Mouse (Mus musculus): ENCODE measurements around the gene Ttyh3. TPM values are rescaled to one million over a fixed set of nuclear protein-coding genes. Genes with fewer than 3 reads are reported as not detected.
A peak's percentile ranks its signal among the peaks of the same experiment; 100 is the strongest.

The Ttyh3 gene
- total and polyA plus RNA-seq, 2 experiments from 2014 or later, result 67.9 to 163 TPM

DNA sequence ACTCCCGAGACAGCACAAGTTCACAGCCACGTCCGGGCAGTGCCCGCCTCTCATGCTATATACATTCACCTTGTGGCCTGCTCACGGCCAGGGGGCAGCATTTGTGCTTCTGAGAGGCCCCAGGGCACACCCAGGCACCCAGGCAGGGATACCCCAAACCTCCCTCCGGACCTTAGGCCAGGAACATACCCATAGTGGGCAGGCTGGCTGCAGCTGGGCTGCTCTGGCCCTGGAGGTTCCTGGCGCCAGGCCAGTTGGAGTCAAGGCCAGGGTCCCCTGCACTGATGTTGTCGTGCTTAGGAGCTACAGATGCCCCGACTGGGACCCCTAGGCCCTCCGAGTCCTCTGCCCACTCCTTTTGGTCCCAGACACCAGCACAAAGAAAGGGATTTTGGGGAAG is 27.3 kb downstream of the Ttyh3 start:
- peak; percentile 12; the same call in 1 of the 2 replicates for ATAC-seq
- Histone ChIP-seq H3K4me1 (ENCODE audit: insufficient read depth) (no peaks in the 10 kb centered on the region), H3K27ac (ENCODE audit: low read depth, low read length) (no peak overlapping the region), H3K27me3 (ENCODE audit: insufficient read depth, low read length) (no peaks in the 10 kb centered on the region), H3K4me3 (ENCODE audit: low read depth, low read length) (no peak overlapping the region), H3K9ac (no peak overlapping the region), H3K4me2 (ENCODE audit: low read depth) (no peak overlapping the region), H3K9me3 (ENCODE audit: low read length) (no peaks in the 10 kb centered on the region), H3K36me3 (ENCODE audit: insufficient read depth) (peaks cover 43% of the 10 kb centered on the region)
- no peak for DNase-seq
- WGBS, result 63% methylated on average over 10 of the region's 10 CpGs
- TF ChIP-seq CTCF (IDR thresholded peaks at IDR 0.05; ENCODE audit: low read depth), result 0 out of 2 replicates have a peak, but pooled peaks have one; percentile 5

GRCm38 (mm10) chr5:140621092-140621491 is 27.7 kb downstream of the Ttyh3 start:
- H3K4me1 ChIP-seq (ENCODE audit: insufficient read depth), result no peaks in the 10 kb centered on the region
- no peak for TF ChIP-seq CTCF (IDR thresholded peaks at IDR 0.05; ENCODE audit: low read depth)
- H3K27me3 ChIP-seq (ENCODE audit: insufficient read depth, low read length), result no peaks in the 10 kb centered on the region
- H3K27ac ChIP-seq (ENCODE audit: low read depth, low read length), result no peak overlapping the region
- no peak overlapping the region for H3K4me2 ChIP-seq (ENCODE audit: low read depth)
- H3K9me3 ChIP-seq (ENCODE audit: low read length), result no peaks in the 10 kb centered on the region
- peaks cover 38% of the 10 kb centered on the region for H3K36me3 ChIP-seq (ENCODE audit: insufficient read depth)
- H3K4me3 ChIP-seq (ENCODE audit: low read depth, low read length), result no peak overlapping the region
- H3K9ac ChIP-seq, result no peak overlapping the region
- 65% methylated on average over 9 of the region's 9 CpGs for WGBS
- DNase-seq (no peak), ATAC-seq (no peak)

GRCm38 (mm10) chr5:140619895-140620736 is 28.7 kb downstream of the Ttyh3 start:
- 42% methylated on average over 7 of the region's 7 CpGs for WGBS

DNA sequence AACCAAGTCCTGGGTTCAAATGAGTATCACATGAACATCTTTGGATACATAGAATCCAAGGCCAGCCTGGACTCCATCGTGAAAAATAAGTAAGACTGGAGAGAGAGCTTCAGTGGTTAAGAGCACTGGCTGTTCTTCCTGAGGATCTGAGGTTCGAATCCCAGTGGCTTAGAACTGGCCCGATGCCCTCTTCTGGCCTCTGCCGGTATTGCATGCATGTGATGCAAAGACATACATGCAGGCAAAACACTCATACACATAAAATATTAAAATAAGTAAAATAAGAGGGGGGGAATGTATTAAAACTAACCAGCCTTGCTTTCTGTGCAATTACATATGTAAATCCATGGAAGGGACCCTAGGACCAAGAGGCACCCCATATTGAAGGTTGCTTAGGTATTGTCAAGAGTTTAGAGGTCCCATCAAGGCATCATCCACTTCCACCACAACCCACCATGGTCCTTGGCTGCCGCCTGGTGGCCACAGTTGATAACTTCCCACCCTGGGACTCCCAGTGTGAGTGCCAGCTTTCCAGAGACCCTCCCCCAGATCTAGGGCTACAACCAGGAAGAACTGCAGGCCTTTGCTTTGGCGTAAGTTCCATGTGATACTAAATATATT is 29.6 kb downstream of the Ttyh3 start:
- Histone ChIP-seq H3K9ac (no peak overlapping the region), H3K4me2 (ENCODE audit: low read depth) (no peak overlapping the region), H3K9me3 (ENCODE audit: low read length) (no peaks in the 10 kb centered on the region), H3K4me3 (ENCODE audit: low read depth, low read length) (no peak overlapping the region), H3K27me3 (ENCODE audit: insufficient read depth, low read length) (no peaks in the 10 kb centered on the region), H3K36me3 (ENCODE audit: insufficient read depth) (peaks cover 25% of the 10 kb centered on the region), H3K4me1 (ENCODE audit: insufficient read depth) (no peaks in the 10 kb centered on the region), H3K27ac (ENCODE audit: low read depth, low read length) (no peak overlapping the region)
- peak; percentile 79 for TF ChIP-seq CTCF (IDR thresholded peaks at IDR 0.05; ENCODE audit: low read depth)
- peak; percentile 54 for ATAC-seq
- 19% methylated on average over 6 of the region's 6 CpGs for WGBS
- peak; percentile 80 for DNase-seq

More at GRCm38 (mm10) chr5:140619895-140620736, 28.7 kb downstream of the Ttyh3 start:
- H3K9me3 ChIP-seq (ENCODE audit: low read length), result no peaks in the 10 kb centered on the region
- no peaks in the 10 kb centered on the region for H3K4me1 ChIP-seq (ENCODE audit: insufficient read depth)
- no peaks in the 10 kb centered on the region for H3K27me3 ChIP-seq (ENCODE audit: insufficient read depth, low read length)
- H3K4me2 ChIP-seq (ENCODE audit: low read depth), result no peak overlapping the region
- ATAC-seq, result peak; percentile 36
- H3K9ac ChIP-seq, result no peak overlapping the region
- peaks cover 33% of the 10 kb centered on the region for H3K36me3 ChIP-seq (ENCODE audit: insufficient read depth)
- TF ChIP-seq CTCF (IDR thresholded peaks at IDR 0.05; ENCODE audit: low read depth), result no peak; the same call in 1 of the 2 replicates
- no peak for DNase-seq
- H3K4me3 ChIP-seq (ENCODE audit: low read depth, low read length), result no peak overlapping the region
- H3K27ac ChIP-seq (ENCODE audit: low read depth, low read length), result no peak overlapping the region

DNA sequence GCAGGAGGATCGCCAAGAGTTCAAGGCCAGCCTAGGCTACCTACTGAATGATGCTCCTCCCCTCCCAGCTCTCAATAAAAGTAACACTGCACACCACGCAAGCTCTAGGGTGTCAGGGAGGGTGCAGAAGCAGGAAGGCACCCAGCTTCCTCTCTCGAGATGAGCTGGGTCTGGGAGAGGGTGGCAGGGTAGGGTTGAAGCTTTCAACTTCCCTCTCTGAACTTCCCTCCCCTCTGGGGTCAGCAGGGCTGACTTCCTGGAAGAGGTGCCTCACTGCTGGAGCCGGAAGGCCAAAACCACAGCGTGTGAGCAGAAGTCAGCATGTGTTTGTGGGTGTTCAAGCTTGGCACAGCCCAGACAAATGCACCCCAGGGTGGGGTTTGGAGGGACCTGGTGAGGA is 31.1 kb downstream of the Ttyh3 start:
- 75% methylated on average over 5 of the region's 5 CpGs for WGBS
- DNase-seq, result no peak

GRCm38 (mm10) chr5:140616691-140617090 is 32.1 kb downstream of the Ttyh3 start:
- TF ChIP-seq CTCF (IDR thresholded peaks at IDR 0.05; ENCODE audit: low read depth), result no peak
- H3K4me1 ChIP-seq (ENCODE audit: insufficient read depth), result no peaks in the 10 kb centered on the region
- ATAC-seq, result no peak
- H3K4me2 ChIP-seq (ENCODE audit: low read depth), result no peak overlapping the region
- H3K9me3 ChIP-seq (ENCODE audit: low read length), result no peaks in the 10 kb centered on the region
- no peak overlapping the region for H3K9ac ChIP-seq
- no peak overlapping the region for H3K4me3 ChIP-seq (ENCODE audit: low read depth, low read length)
- 72% methylated on average over 9 of the region's 9 CpGs for WGBS
- no peaks in the 10 kb centered on the region for H3K36me3 ChIP-seq (ENCODE audit: insufficient read depth)
- no peak overlapping the region for H3K27ac ChIP-seq (ENCODE audit: low read depth, low read length)
- DNase-seq, result no peak
- H3K27me3 ChIP-seq (ENCODE audit: insufficient read depth, low read length), result no peaks in the 10 kb centered on the region

More for the DNA sequence above, 31.1 kb downstream of the Ttyh3 start:
- no peak for TF ChIP-seq CTCF (IDR thresholded peaks at IDR 0.05; ENCODE audit: low read depth)
- H3K4me1 ChIP-seq (ENCODE audit: insufficient read depth), result no peaks in the 10 kb centered on the region
- no peaks in the 10 kb centered on the region for H3K27me3 ChIP-seq (ENCODE audit: insufficient read depth, low read length)
- H3K9ac ChIP-seq, result no peak overlapping the region
- H3K4me2 ChIP-seq (ENCODE audit: low read depth), result no peak overlapping the region
- peaks cover 9% of the 10 kb centered on the region for H3K36me3 ChIP-seq (ENCODE audit: insufficient read depth)
- H3K9me3 ChIP-seq (ENCODE audit: low read length), result no peaks in the 10 kb centered on the region
- no peak overlapping the region for H3K4me3 ChIP-seq (ENCODE audit: low read depth, low read length)
- ATAC-seq, result no peak
- H3K27ac ChIP-seq (ENCODE audit: low read depth, low read length), result no peak overlapping the region

GRCm38 (mm10) chr5:140616110-140616503 is 32.7 kb downstream of the Ttyh3 start:
- Histone ChIP-seq H3K36me3 (ENCODE audit: insufficient read depth) (no peaks in the 10 kb centered on the region), H3K27me3 (ENCODE audit: insufficient read depth, low read length) (0 out of 2 replicates have a peak, but pooled peaks cover 2% of the 10 kb centered on the region), H3K4me2 (ENCODE audit: low read depth) (no peak overlapping the region), H3K4me1 (ENCODE audit: insufficient read depth) (peaks cover 3% of the 10 kb centered on the region; the same call in 1 of the 2 replicates), H3K27ac (ENCODE audit: low read depth, low read length) (no peak overlapping the region), H3K9me3 (ENCODE audit: low read length) (no peaks in the 10 kb centered on the region), H3K9ac (no peak overlapping the region), H3K4me3 (ENCODE audit: low read depth, low read length) (no peak overlapping the region)
- 79% methylated on average over 6 of the region's 6 CpGs for WGBS
- DNase-seq (no peak), ATAC-seq (no peak)
- no peak for TF ChIP-seq CTCF (IDR thresholded peaks at IDR 0.05; ENCODE audit: low read depth)
